Mouse (Mus musculus): ENCODE measurements around the gene Oaf. TPM values are rescaled to one million over a fixed set of nuclear protein-coding genes. Genes with fewer than 3 reads are reported as not detected.

Gene Oaf
- total and polyA plus RNA-seq, 3 experiments, result 57.6 to 137 TPM; not detected in 1

DNA sequence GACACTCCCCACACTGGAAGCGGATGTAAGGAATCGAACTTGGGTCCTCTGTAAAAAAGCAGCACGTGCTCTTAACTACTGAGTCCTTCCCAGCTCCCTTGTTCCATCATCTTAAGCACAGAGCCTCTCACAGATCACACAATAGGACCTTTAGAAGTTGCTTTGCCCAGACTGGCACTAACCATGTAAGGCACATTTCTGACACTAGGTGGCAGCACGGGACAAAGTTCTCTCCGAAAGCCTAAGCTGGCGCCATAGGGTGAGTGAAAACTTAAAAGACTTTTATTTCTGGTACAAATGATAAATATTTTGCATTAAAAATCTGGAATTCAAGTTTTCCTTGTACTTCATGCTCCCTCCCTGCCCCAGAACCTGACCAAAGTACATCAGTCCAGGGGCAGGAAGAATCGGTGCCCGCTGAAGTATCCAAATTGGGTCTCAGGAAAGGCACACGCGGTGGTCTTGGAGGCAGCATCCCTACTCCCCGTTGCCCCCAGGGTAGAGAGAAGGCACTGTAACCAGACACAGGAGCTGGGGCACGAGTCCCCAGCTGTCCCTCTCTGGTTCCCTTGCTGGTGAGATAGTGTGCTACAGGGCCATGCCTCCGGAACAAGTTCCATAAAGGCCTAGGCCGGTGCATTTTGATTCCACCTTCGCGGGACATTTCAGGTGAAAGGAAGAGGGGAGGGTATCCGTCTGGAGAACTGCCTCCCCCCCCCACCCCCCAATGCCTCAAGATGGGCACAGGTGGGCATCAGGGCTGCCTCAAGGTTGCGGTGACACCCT lies 17.9 kb downstream of the Oaf start:
- Histone ChIP-seq H3K36me3 (ENCODE audit: control insufficient read depth in 1 of 2, insufficient read depth in 2 of 2, low read length in 2 of 2) (peaks cover 3 to 17% of the 10 kb centered on the region in 2 experiments; a peak in 3 of 4 replicates), H3K27me3 (ENCODE audit: control insufficient read depth in 1 of 2, insufficient read depth in 2 of 2, low read length in 2 of 2) (no peaks in the 10 kb centered on the region), H3K4me1 (ENCODE audit: control insufficient read depth in 1 of 2, insufficient read depth in 2 of 2, low read length in 2 of 2) (peaks cover 3 to 22% of the 10 kb centered on the region in 2 experiments; a peak in 3 of 4 replicates), H3K9ac (ENCODE audit: control insufficient read depth, low read depth, low read length, poor library complexity, severe bottlenecking) (no peak overlapping the region), H3K27ac (ENCODE audit: control insufficient read depth, low read depth, low read length) (no peak overlapping the region), H3K9me3 (replicated peaks; ENCODE audit: insufficient read depth, low read length) (no peaks in the 10 kb centered on the region), H3K79me2 (ENCODE audit: control insufficient read depth, insufficient read depth, low read length, poor library complexity) (peaks cover 1% of the 10 kb centered on the region; the same call in 1 of the 2 replicates), H3K4me3 (ENCODE audit: control insufficient read depth in 1 of 2, insufficient read depth in 1 of 2, low read depth in 2 of 2, low read length in 2 of 2) (no peak overlapping the region)
- DNase-seq (ENCODE audit: low read depth, low spot score), result peak; percentile 79
- no peak for TF ChIP-seq HCFC1 (IDR thresholded peaks at IDR 0.05; ENCODE audit: low read depth, low read length)
- no peak for TF ChIP-seq ZMIZ1 (IDR thresholded peaks at IDR 0.05; ENCODE audit: low read depth, low read length)
- TF ChIP-seq POLR2AphosphoS5 (IDR thresholded peaks at IDR 0.05; ENCODE audit: borderline replicate concordance, low read depth, low read length), result no peak
- no peak for TF ChIP-seq KAT2A (conservative IDR thresholded peaks at IDR 0.05; ENCODE audit: low read depth, low read length)
- TF ChIP-seq CHD2 (IDR thresholded peaks at IDR 0.05; ENCODE audit: low read length), result no peak
- no peak for TF ChIP-seq NELFE (IDR thresholded peaks at IDR 0.05; ENCODE audit: low read depth, low read length)
- TF ChIP-seq UBTF (IDR thresholded peaks at IDR 0.05; ENCODE audit: borderline replicate concordance, insufficient read depth, low read depth, low read length), result no peak
- no peak for TF ChIP-seq POLR2AphosphoS2 (IDR thresholded peaks at IDR 0.05; ENCODE audit: low read length)
- TF ChIP-seq CHD1 (IDR thresholded peaks at IDR 0.05; ENCODE audit: low read depth, low read length), result no peak
- TF ChIP-seq MXI1 (IDR thresholded peaks at IDR 0.05; ENCODE audit: low read depth, low read length), result no peak
- no peak for TF ChIP-seq MEF2A (IDR thresholded peaks at IDR 0.05; ENCODE audit: extremely low read depth, insufficient replicate concordance, low read depth, low read length, poor library complexity, severe bottlenecking)
- peak; percentile 98 for TF ChIP-seq SMC3 (IDR thresholded peaks at IDR 0.05; ENCODE audit: low read depth, low read length)
- no peak for TF ChIP-seq MAX (IDR thresholded peaks at IDR 0.05; ENCODE audit: low read length)
- no peak for TF ChIP-seq ETS1 (IDR thresholded peaks at IDR 0.05; ENCODE audit: low read depth, low read length)
- peak; percentile 72 to 92 (median 81) for TF ChIP-seq CTCF (IDR thresholded peaks at IDR 0.05 in 2 of 3, conservative IDR thresholded peaks at IDR 0.05 in 1 of 3; ENCODE audit: control insufficient read depth in 1 of 3, insufficient read depth in 1 of 3, low read depth in 2 of 3, low read length in 3 of 3, poor library complexity in 1 of 3, severe bottlenecking in 1 of 3)
- peak; percentile 92 for TF ChIP-seq RAD21 (IDR thresholded peaks at IDR 0.05; ENCODE audit: low read depth, low read length)
- TF ChIP-seq ZC3H11A (IDR thresholded peaks at IDR 0.05; ENCODE audit: low read depth, low read length), result peak; percentile 95
- TF ChIP-seq BHLHE40 (IDR thresholded peaks at IDR 0.05; ENCODE audit: borderline replicate concordance, low read depth, low read length), result no peak
- no peak for TF ChIP-seq EP300 (IDR thresholded peaks at IDR 0.05; ENCODE audit: low read depth in 1 of 2, low read length in 2 of 2)
- no peak for TF ChIP-seq RCOR1 (IDR thresholded peaks at IDR 0.05; ENCODE audit: low read depth, low read length)
- TF ChIP-seq USF2 (IDR thresholded peaks at IDR 0.05; ENCODE audit: borderline replicate concordance in 1 of 2, insufficient read depth in 1 of 2, low read depth in 1 of 2, low read length in 2 of 2), result no peak
- no peak for TF ChIP-seq GATA1 (IDR thresholded peaks at IDR 0.05; ENCODE audit: low read depth, low read length)
- TF ChIP-seq USF1 (IDR thresholded peaks at IDR 0.05; ENCODE audit: low read depth, low read length), result no peak
- no peak for TF ChIP-seq GABPA (IDR thresholded peaks at IDR 0.05; ENCODE audit: low read depth, low read length)
- no peak for TF ChIP-seq ELF1 (IDR thresholded peaks at IDR 0.05; ENCODE audit: low read depth, low read length)
- no peak for TF ChIP-seq ZKSCAN1 (IDR thresholded peaks at IDR 0.05; ENCODE audit: low read depth, low read length)
- no peak for TF ChIP-seq E2F4 (IDR thresholded peaks at IDR 0.05; ENCODE audit: borderline replicate concordance, low read depth, low read length)
- no peak for TF ChIP-seq MAFK (IDR thresholded peaks at IDR 0.05; ENCODE audit: borderline replicate concordance, low read depth, low read length)
- no peak for TF ChIP-seq JUND (IDR thresholded peaks at IDR 0.05; ENCODE audit: low read depth, low read length)
- no peak for TF ChIP-seq MAZ (IDR thresholded peaks at IDR 0.05; ENCODE audit: low read depth, low read length)
- TF ChIP-seq MYC (IDR thresholded peaks at IDR 0.05; ENCODE audit: low read depth, low read length), result 0 out of 2 replicates have a peak, but pooled peaks have one; percentile 28

Data from MEL (cell line).